Mouse (Mus musculus): Measurements from ENCODE around the gene Hps5.
"Not testable (repeated sequence)": the region's sequence is repeated elsewhere in the genome, so short reads cannot be mapped to it uniquely, and the experiment has no call there.

Gene Hps5

DNA sequence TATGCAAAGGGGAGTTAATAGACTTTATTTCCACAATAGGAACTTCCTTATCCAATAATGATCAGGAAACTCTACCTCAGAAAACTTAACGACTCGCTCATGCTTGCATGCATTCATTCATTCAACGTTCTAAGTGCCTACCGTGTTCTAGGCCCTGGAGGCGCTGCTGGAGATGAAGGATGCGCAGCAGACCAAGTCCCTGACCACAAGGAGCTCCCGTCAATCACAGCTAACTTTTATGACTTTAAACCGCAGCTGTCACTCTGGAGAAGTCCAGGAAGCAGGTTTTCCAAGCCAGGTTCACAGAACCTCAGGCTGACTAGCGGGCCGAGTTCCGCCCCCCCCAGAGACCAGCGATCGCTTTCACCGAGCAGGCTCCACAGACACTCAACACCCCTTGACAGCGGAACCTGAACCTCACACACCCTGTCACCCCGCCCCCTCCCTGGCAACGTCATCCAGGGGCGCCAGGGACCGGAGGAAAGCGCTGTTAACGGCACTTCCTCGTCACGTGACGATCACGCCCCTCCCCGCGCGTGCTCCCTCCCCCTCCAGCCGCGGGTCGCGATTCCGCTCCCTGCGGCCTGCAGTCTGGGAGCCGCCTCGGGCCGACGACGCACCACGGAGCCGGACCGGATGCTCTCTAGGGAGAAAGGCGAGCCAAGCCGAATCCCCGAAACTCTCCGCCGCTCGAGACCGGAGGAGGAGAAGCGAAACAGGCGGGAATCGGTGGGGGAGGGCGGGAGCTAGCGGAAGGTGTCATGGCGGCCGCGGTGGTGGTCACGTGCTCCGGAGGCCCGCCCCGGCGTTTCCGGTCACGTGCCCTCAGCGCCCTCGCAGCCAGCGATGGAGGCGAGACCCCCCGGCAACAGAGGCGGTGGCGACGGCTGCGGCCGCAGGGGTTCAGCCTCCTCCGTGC is at the start of gene Hps5, which contains the start of gene Gtf2h1:
Gene Hps5 (minus strand): TSS at position 778 of the 919 bp plus-strand sequence.
Gene Gtf2h1 (plus strand): TSS at position 817 of the 919 bp plus-strand sequence.
- DNase-seq, result peak; percentile 97

DNA sequence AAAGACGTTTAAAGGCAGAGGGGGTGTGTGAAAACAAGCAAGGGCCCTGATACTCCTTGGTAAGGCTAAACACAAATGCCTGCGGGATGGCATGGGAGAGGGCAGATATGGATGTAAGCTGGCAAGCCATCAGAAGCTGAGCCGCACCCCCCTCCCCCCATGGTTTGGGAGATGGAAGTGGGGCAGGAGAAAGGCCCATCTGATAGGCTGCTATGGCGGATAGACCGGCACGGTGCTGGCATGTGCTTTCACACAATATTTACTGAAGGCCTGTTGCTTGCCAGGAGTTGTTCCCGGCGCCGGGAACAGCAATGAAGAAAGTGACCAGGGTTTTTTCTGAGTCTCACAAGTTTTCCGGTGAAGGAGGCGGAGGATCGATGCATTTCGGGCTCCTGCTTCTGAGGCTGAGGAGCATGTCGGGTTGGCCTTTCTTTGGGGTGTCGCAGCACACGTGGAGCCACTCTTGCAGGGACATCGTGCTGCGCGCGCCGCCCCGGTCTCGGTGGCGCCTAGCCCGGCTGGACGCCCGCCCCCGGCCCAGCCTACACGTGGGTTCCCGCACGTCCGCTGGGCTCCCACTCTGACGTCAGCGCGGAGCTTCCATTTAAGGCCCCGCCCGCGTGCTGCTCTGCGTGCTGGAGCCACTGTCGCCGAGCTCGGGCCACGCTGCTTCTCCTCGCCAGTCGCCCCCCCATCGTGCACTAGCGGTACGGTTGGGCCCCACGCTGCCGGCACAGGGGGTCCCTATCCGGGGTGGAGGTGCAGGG is 49.5 kb upstream of the Hps5 start:
- peak; percentile 85 for DNase-seq

DNA sequence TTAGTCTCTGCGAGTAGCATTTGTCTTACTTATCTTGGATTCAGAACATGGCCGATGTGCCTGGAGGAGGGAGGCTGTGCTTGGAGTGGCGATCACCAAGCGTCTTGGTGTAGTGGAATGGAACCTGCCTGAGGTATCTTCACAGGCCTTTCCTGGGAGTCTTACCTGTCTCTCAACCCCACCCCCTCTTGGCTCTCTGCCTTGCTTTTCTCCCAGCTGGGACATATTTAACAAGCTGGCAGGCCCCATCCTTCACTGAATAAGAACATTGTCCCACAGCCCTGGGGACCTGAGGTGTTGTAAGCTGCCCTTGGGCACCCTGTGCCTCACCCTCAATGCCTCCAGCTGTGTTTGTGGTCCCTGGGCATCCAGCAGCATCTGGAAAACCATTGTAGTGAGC is 47.7 kb upstream of the Hps5 start:
- DNase-seq, result peak; percentile 51

DNA sequence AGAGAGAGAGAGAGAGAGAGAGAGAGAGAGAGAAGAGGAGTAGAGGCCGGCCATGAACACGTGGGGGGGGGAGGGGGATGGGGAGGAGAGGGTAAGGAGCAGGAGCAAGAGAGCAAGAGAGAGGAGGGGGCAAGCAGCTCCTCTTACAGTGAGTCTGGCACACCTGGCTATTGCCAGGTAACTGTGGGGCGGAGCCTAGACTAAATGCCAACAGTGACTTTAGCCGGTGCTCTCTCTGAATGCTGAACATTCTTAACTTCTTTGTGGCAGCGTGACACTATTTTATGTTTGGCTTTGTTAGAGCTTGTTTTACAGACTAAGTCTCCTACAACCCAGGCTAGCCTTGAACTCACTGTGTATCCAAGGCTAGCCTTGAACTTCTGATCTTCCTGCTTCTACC is 46.4 kb upstream of the Hps5 start:
- peak; percentile 26 for DNase-seq

DNA sequence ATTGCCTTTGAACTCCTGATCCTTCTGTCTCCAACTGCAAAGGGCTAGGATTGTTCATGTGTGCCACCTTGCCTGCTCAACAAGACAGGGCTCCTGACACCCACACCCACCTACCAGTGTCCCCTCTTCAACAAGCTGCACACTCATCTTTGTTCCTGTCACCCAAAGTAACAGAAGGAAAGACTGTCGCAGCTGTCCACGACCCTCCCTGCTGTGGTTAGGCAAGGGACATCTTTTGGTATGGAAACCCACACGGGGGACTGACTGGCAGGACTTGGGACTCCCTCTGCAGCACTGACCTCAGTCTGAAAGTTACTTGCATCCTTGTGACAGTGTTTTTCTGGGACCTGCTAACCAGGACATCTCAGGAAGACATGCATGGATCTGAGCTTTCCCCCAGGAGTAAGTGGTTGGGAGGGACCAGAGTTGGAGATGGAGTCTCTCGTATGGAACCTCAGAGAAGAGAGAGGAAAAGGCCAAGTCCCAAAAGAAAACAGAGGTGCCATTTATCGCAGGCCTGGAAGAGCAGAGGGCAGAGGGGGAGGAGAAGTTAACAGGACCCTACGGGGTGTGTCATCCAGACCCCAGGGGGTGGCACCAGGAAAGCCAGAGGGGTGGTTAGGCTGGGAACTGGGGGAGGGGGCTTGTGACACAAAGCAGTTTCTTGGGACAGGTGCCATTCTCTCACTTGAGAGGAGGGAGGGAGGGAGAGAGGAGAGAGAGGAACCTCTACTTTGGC is 45.1 kb upstream of the Hps5 start, which contains the start of gene Ldha:
Gene Ldha (plus strand): TSS at position 689 of the 739 bp plus-strand sequence.
- peak; percentile 20 for DNase-seq

DNA sequence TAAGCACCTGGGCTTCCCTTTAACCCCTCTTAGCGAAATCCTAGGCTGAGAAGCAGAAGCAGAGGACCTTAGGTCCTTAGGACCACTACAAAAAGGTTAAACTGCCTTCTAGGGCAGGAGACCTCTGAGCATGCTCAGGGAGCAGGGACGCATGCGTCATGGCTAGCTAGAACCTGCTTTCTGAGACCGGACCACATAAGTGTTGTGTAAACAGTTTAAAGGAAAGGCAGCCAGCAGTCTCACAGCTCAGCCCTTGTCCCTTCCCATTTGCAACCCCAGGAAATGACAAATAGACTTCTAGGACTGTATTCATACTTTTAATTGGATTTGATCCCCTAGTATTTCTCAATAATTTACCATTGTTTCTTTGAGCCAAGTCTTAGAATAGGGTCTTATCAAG is 44.5 kb upstream of the Hps5 start:
- DNase-seq, result no peak

DNA sequence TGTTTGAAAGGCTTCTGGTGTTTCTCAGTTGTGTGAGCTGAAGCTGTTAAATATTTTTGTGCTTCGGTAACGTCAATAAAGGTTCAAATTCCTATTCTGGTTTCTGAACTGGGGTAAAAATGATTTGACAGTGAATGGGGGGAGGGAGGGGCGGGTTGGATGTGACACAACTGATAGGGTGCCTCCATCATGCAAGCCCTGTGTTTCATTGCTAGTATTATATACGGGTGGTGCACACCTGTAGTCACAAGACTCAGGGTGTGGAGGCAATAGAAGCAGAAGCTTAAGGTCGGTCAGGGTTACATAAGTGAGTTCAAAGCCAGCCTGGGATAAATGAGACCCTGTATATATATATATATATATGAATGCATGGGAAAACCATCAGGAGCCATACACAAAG is 44.0 kb upstream of the Hps5 start:
- DNase-seq, result peak; percentile 22

DNA sequence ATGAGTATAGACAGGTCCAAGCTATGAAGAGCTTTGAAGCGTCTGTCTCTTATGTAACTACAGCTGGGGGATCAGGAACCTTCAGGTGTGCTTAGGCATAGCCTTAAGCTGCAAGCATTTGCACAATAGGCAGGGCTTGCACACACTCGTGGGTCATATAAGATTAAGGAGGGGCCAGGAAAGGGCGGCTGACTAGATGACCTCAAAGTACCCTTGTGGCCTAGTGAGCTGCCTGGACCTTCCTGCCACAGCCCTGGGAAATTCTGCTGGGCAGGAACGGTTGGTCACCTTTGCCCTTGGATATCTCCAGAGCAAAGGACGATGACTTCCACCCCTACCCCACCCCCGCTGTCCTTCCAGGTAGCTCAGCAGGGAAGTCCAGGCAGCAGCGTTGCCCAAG is 43.6 kb upstream of the Hps5 start:
- DNase-seq, result no peak

DNA sequence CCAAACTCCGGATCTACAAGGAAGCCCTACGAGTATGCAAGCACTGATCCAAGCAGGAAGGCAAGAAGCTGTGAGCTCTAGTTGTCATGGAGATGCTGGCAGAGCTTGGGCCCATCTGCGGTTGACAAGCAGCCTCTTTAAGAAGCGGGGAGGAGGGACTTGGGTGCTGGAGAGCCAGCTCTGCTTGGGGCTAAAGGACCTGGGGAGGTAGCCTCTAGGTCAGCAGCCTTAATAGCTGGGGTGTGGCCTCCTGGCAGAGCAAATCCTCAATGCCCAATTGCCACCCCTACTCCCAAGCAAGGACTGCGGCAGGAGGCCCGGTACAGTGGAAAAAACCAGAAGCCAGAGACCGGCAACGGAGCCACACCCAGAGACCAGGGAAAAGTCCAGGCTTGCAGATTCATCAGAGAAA is 43.0 kb upstream of the Hps5 start:
- peak; percentile 84 for DNase-seq

DNA sequence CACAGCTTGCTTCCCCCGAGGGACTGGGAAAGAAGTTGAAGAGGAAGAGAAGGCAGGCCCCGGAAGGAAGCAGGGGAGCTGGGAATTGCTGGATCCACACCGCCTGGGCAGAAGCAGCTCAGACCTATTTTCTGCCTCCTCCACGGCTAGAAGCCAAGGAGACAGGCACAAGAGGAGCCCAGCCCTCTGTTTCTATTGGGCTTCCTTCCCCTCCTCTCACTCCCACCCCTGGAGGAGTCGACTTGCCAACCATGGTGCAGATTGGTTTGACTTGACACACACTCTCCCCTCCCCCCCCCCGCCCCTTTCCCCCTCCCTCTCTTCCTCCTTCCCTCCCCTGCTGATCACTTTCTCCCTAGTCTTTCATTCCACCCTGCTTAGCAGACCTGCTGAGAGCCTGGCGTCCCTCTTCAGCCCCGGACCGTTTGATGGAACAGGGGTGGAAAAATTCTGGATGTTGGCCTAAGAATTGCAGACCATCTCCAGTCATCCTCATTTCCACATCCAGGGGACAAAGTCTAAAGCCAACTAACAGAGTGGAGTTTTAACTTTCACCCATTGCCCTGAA is 42.3 kb upstream of the Hps5 start:
- DNase-seq, result peak; percentile 34

DNA sequence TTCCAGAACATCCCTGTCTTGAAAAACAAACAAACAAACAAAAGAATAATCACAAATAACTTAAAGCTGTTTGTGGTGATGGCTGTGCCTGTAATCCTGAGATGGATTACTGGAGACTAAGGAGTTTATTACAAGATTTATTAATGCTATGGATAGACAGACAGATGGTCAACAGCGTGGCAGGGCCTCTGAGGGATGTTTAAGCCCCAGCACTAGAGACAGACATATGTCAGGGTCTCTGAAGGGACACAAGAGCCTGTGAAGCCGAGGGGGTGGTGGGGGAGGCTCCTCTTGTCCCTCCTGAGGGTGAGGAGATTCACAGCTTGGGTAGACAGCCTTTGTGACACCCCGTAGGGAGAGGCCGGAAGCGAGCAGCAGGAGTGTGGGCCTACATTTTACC is 41.2 kb upstream of the Hps5 start:
- DNase-seq, result no peak

DNA sequence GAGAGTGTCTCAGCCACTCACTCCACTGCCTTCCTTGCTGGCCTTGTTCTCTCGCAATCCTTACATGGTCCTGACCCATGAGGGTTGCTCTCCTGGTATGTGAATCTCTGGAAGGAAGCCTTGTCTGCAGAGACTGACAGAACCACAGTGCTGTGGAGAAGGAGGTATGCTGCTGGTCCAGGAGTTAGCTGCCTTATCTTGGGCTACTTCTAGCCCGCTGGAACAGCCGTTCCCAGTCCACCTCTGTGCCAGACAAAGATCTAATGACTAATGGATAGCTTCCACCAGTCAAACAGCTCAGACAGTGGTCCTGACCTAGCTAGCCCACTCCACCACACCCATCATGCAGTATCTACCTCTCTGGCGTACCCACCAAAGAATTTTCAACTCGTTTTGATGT is 40.5 kb upstream of the Hps5 start:
- no peak for DNase-seq

DNA sequence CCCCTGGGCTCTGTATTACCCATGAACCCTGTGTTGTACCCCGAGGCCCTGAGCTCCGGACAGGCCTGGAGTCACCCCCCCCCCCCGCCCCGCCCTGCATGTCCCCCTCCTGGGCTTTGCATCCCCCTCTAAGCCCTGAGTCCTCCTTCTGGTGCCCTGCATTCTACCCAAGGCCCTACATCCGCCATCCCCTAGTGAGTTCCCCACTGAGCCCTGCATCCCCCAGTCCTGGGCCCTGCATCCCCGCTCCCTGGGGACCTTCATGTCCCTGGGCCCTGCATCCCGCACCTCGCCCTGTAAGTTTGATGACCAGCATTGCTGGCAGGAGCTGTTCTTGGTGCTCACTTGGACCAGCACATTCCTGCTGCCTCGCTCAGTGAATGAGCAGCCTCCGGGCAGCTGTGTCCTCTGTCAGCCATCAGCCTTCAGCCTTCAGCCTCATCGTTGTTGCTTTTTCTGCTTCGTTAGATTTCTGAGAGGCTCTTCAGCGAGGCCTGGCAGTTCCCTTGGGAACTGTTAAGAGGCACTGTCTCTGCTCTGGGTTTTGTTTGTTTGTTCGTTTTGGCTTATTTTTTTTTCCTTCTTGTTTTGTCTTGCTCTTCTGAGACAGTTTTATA is 39.2 kb upstream of the Hps5 start:
- no peak for DNase-seq

DNA sequence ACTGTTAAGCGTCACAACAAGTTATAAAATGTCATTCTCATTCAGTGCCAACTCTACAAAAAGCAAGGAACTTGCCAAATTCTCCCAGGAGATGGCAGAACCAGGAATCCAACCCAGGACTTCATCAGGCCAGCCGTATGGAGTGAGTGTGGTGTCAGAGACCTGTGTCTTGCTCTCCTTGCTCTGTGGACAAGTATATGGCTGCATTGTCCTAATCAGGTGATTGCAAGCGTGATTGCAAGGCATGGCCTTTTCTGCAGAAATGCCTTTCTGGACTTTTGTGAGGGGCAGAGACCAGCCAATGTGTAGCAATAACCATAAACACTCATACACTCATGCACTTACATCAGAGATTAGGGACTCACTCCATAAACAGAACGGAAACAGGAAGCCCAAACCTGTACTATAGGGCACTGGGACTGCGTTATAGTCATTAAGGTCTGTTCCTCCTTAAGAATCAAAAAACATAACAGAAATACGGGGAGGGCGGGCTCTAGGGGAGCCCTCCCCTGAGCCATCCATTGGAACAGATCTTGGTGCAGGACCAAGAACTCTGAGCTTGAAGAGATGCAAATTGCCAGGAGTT is 37.9 kb upstream of the Hps5 start:
- DNase-seq, result no peak

DNA sequence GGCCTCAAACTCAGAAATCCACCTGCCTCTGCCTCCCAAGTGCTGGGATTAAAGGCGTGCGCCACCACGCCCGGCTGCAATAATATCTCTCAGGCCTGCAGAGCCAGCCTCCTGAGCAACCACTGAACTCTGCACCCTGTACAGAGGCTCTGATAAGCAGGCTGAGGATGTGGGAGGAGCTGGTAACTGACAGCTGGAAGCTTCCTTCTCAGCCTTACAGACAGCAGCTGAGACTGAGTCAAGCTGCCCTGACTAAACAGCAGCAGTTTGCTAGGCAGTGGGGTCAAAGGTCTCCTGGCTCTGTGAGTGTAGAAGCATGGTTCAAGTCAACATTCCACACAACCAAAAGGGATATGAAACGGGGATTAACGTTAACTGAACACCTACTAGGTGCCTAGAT is 37.4 kb upstream of the Hps5 start:
- DNase-seq, result no peak

DNA sequence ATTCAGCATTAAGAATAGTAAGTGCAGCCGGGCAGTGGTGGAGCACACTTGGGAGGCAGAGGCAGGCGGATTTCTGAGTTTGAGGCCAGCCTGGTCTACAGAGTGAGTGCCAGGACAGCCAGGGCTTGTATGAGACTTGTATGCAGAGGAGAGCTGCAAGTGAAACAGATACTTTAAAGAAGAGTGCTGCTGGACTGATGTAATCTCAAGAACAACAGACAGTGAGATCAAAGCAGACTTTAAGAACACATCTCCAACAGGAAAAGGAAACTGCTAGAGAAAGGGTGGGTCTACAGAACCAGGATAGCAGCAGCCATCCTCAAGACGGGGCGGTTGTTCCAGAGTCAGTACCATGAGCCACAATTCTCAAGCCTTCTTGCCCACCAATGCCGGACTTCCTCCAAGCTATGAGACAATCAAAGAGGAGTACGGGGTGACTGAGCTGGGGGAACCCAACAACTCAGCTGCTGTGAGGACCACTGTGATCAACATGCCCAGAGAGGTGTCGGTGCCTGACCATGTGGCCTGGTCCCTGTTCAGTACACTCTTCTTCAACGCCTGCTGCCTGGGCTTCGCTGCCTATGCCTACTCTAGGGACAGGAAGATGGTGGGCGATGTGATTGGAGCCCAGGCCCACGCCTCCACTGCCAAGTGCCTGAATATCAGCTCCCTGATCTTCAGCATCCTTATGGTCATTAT is 36.4 kb upstream of the Hps5 start:
- not testable (repeated sequence) for DNase-seq

DNA sequence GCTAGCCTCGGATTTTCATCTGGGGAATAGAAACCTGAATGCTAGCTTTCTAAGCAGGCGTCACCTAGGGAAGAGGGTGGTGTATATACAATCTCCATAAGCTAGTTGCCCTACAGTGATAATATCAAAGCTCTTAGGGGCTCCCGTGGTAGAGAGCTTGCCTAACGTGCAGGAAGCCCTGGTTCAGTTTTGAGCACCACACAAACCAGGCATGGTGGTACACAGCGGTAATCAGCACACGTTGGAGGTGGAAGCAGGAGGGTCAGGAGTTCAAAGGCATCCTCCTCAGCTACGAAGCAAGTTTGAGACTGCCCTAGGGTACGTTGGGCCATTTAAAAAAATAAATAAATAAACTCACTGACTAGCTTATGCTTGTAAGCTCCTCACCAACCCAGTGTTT is 35.8 kb upstream of the Hps5 start:
- no peak for DNase-seq

DNA sequence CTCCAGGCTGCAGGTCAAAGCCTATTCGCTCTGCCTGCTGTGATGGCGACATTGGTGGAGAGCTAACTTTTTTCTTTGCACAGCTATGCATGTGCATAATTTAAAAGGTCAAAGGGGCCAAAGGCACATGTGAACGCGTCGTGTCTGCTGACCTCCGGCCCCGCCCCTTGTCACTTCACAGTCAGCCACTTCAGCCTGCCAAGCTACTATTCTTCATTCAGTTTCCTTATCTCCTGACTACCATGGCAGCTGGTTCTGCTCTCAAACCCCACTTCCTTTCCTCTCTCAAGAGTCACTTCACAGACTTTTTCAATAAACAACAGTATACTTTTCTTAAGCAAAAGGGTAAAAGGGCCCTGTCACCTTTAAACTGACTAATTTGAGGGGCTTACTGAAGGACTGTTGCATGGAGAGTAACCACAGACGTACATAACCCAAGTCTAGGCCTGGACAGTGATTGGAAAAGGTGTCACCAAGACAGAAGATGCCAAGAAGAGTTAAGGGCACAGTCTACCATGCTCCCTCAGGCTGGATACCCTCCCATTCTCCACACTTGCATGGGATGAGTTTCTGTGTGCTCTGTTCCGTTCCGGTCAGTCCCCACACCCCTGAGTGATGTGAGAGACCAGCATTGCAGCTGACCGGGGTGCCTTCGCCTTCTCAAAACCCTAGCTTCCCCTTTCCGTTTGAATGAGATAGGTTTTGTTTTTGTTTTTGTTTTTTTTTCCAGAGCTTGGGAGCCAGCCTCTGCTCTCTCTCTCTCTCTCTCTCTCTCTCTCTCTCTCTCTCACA is 35.1 kb upstream of the Hps5 start:
- no peak for DNase-seq

DNA sequence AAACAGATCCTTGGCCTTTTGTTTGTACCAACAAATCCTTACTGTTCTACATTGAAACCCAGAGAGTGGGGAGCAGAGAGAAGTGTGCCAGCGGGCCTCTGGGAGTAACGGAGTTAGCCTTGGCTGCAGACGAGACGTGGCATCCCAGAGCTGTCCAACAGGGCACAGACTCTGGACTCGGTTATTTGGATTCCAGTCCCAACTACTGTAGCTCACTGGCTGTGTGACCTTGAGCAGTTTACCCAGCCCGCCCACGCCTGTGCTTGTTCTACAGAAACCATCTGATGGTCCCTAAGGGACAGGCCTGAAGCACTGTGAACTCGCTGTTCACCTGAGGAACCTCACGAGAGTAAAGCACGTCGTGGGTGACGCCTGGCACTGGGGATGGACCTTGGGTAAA is 34.0 kb upstream of the Hps5 start:
- no peak for DNase-seq

DNA sequence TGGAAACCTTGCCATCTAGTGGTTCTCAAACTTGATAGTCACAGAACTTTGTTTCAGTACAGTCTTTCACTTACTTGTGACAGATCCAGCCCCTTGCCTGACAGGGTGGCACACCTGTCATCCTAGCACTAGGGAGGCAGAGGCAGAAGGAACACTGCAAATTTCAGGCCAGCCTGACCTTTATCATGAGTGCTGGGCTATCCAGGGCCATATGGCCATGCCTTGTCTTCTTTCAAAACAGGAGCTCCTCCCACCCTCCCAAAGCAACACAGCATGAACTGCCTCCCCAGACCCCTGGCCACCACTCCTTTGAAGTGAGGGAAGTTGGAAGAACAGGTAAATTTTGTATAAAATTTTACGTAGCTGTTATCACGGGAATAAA is 31.9 kb upstream of the Hps5 start:
- DNase-seq, result no peak
